Mouse (Mus musculus): ENCODE data around the gene Gpn3. TPM values are rescaled to one million over a fixed set of nuclear protein-coding genes. Genes with fewer than 3 reads are reported as not detected.

Gene Gpn3
- polyA plus RNA-seq (2015; fragmentation: Nextera tagmentation; extraction: Ambion mirVana), result 55.0 and 59.2 TPM in 2 replicates

DNA sequence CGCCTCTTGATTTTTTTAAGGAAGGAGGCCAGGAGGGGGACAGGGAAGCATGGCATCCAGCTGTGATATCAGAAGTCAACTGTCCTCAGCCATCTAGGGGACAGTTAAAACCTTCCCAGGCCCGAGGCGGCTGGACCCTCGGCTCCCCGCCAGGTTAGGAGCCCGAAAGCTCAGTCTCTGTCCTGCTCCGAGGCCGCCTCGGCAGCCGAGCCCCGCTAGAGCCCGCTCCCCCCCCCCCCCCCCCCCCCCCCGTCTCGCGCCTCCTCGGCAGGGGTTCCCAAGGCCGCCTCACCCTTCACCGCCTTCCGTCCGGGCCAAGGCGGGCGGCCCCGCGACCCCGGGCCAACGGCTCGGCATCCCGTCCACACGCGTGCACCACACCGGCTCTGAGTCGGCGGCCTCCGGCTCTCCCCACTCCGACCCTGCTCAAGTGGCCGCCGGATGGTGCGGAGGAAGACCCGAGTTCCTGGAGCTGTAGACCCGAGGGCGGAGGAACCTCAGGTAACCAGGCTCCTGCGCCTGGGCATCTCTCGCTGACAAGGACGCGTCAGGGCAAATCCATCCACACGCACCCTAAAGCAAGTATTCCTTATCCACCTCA is at the start of gene Gpn3:
Gene Gpn3, plus strand, starts transcription at position 286 of the 601 bp plus-strand sequence.
- no peaks in the 10 kb centered on the region for H3K27me3 ChIP-seq (replicated peaks; ENCODE audit: control insufficient read depth, insufficient read depth, low read length)
- no peaks in the 10 kb centered on the region for H3K9me3 ChIP-seq (ENCODE audit: control insufficient read depth, low read length)
- WGBS, result under 1% methylated on average over 38 of the region's 46 CpGs
- H3K9ac ChIP-seq (ENCODE audit: low read depth, low read length), result peak within 1 kb of the TSS; percentile 79
- ATAC-seq, result peak; percentile 76
- H3K4me1 ChIP-seq (ENCODE audit: control insufficient read depth, insufficient read depth, low read length), result peaks cover 8% of the 10 kb centered on the region; the same call in 1 of the 2 replicates
- H3K4me2 ChIP-seq (ENCODE audit: low read depth, low read length), result peak within 1 kb of the TSS; percentile 74
- H3K4me3 ChIP-seq (ENCODE audit: low read length), result peak within 1 kb of the TSS; percentile 78
- H3K27ac ChIP-seq (ENCODE audit: low read length), result peak within 1 kb of the TSS; percentile 91
- H3K36me3 ChIP-seq (ENCODE audit: control insufficient read depth, insufficient read depth, low read length), result peaks cover 7% of the 10 kb centered on the region; the same call in 1 of the 2 replicates

DNA sequence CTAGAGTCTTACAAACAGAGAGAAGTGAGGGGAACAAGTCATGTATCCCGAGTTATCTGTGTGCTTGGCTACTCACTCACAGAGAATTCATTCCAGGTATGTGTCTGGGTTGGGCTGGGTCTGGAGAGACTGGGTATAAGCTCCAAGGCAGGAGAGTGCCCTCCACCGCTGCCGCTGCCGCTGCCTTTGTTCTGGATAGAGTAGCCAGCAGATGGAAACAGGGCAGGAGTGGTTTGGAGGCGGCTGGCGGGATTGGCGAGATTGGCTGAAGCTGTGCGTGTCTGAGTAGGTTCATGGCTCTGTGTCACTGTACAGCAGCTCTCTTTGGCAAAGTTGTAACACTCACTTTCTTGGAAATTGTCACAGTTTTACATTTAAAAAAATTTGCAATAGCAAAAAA is 48.2 kb upstream of the Gpn3 start:
- no peak overlapping the region for H3K4me3 ChIP-seq (ENCODE audit: low read length)

DNA sequence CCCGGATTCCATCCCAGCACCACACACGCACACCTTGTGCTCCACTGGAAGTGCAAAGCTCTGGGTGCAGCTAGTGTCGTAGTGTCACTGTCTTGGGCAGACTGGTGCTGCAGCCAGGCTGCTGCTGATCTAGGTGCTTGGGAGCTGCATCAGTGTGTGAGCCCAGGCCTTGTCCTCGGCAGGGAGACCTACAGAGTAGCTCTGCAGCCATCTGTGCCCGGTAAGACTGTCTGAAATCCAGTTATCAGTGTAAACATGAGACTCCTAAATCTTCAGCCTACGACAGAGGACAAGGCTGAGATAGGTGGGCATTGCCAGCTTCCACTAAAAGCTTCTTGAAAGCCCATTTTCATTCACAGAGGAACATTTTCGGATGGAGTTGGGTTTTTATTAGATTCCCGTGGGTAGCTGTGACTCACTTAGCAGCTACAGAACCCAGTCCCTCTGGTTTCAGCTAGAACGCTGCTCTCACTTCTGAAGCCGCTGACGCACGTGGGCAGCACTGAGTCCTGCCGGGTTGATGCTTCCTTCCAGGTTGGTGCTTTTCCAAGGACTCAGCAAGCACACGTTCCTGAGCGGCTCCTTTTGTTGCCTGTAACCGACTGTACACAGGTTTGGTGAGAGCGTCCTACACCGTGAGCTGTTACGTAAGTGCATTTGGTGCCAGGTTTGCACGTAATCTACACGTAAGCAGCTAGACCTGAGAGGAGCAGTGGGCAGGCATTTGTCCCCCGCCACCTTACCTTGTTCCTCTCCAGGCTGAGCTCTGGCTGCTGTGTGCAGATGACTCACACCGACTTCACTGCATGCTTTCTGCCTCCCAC is 46.9 kb upstream of the Gpn3 start:
- H3K4me3 ChIP-seq (ENCODE audit: low read length), result no peak overlapping the region
- H3K4me2 ChIP-seq (ENCODE audit: low read depth, low read length), result no peak overlapping the region
- 0 out of 2 replicates have a peak, but pooled peaks cover 2% of the 10 kb centered on the region for H3K36me3 ChIP-seq (ENCODE audit: control insufficient read depth, insufficient read depth, low read length)
- H3K9me3 ChIP-seq (ENCODE audit: control insufficient read depth, low read length), result no peaks in the 10 kb centered on the region
- no peak overlapping the region for H3K27ac ChIP-seq (ENCODE audit: low read length)
- H3K27me3 ChIP-seq (replicated peaks; ENCODE audit: control insufficient read depth, insufficient read depth, low read length), result no peaks in the 10 kb centered on the region
- H3K9ac ChIP-seq (ENCODE audit: low read depth, low read length), result no peak overlapping the region
- ATAC-seq, result no peak
- WGBS, result 84% methylated on average over 23 of the region's 23 CpGs
- H3K4me1 ChIP-seq (ENCODE audit: control insufficient read depth, insufficient read depth, low read length), result no peaks in the 10 kb centered on the region

More for the DNA sequence above, 48.2 kb upstream of the Gpn3 start:
- Histone ChIP-seq H3K4me1 (ENCODE audit: control insufficient read depth, insufficient read depth, low read length) (no peaks in the 10 kb centered on the region), H3K27ac (ENCODE audit: low read length) (no peak overlapping the region), H3K9me3 (ENCODE audit: control insufficient read depth, low read length) (no peaks in the 10 kb centered on the region), H3K4me2 (ENCODE audit: low read depth, low read length) (no peak overlapping the region), H3K27me3 (replicated peaks; ENCODE audit: control insufficient read depth, insufficient read depth, low read length) (no peaks in the 10 kb centered on the region), H3K9ac (ENCODE audit: low read depth, low read length) (no peak overlapping the region), H3K36me3 (ENCODE audit: control insufficient read depth, insufficient read depth, low read length) (0 out of 2 replicates have a peak, but pooled peaks cover 2% of the 10 kb centered on the region)
- WGBS, result 83% methylated on average over 8 of the region's 8 CpGs
- no peak for ATAC-seq

DNA sequence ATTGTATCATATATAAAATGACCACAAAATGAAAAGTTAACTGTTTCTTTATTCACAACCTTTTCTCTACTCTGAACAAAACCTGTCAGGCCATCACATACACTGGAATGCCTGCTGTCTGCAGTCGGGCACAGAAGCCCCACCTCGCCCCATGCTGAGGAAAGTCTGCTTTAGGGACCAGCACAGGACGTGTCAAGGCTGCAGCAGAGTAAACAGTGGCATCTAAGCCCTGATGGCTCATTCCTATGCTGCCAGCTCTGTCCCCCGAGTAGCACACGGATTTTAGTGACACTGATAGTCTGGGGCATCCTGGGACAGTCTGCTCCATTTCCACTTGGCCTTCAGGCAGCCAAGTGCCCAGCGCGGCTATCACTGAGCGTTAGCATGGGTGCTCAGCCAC is 46.2 kb upstream of the Gpn3 start:
- Histone ChIP-seq H3K27me3 (replicated peaks; ENCODE audit: control insufficient read depth, insufficient read depth, low read length) (no peaks in the 10 kb centered on the region), H3K4me1 (ENCODE audit: control insufficient read depth, insufficient read depth, low read length) (peaks cover 3% of the 10 kb centered on the region; the same call in 1 of the 2 replicates), H3K4me3 (ENCODE audit: low read length) (no peak overlapping the region), H3K36me3 (ENCODE audit: control insufficient read depth, insufficient read depth, low read length) (0 out of 2 replicates have a peak, but pooled peaks cover 2% of the 10 kb centered on the region), H3K27ac (ENCODE audit: low read length) (no peak overlapping the region), H3K9ac (ENCODE audit: low read depth, low read length) (no peak overlapping the region), H3K9me3 (ENCODE audit: control insufficient read depth, low read length) (no peaks in the 10 kb centered on the region), H3K4me2 (ENCODE audit: low read depth, low read length) (no peak overlapping the region)
- WGBS, result 87% methylated on average over 8 of the region's 8 CpGs
- no peak for ATAC-seq

DNA sequence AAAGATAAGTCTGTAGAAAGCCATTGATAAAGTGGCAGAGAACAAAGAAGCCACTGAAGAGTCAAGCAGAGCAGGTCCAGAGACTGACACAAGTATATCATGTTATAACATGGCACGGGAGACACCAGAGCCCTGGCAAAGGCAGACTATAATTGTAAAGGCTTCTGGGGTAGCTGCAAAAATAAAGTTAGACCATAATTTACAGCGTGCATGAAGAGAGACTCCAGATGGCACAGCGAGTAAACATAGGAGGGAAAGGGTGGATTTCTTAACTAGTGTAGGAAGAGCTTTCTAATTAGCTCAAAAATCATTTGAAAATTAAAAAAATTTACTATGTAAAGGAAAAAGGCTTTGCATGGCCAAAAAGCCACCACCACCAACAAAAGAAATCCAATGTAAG is 44.4 kb upstream of the Gpn3 start:
- no peak for ATAC-seq
- WGBS, result 83% methylated on average over 3 of the region's 3 CpGs
- H3K4me1 ChIP-seq (ENCODE audit: control insufficient read depth, insufficient read depth, low read length), result peaks cover 3% of the 10 kb centered on the region; the same call in 1 of the 2 replicates
- H3K36me3 ChIP-seq (ENCODE audit: control insufficient read depth, insufficient read depth, low read length), result 0 out of 2 replicates have a peak, but pooled peaks cover 2% of the 10 kb centered on the region
- no peak overlapping the region for H3K4me3 ChIP-seq (ENCODE audit: low read length)
- H3K4me2 ChIP-seq (ENCODE audit: low read depth, low read length), result no peak overlapping the region
- H3K27me3 ChIP-seq (replicated peaks; ENCODE audit: control insufficient read depth, insufficient read depth, low read length), result no peaks in the 10 kb centered on the region
- H3K27ac ChIP-seq (ENCODE audit: low read length), result no peak overlapping the region
- H3K9me3 ChIP-seq (ENCODE audit: control insufficient read depth, low read length), result no peaks in the 10 kb centered on the region
- H3K9ac ChIP-seq (ENCODE audit: low read depth, low read length), result no peak overlapping the region

DNA sequence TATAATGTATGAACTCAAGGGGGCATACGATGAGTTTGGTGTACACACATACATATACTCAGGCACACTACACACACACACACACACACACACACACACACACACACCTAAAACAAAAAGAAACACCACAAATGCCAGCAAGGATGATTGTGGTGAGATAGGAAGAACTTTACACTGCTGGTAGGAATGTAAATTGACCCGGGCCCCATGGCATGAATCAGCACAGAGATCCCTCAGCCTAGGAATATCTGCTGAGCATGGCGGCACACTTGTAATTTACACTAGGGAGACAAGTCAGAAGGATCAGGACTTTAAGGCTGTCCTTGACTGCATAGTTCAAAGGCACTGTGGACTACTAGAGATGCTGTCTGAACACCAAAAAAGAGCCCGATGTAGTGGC is 41.4 kb upstream of the Gpn3 start:
- H3K4me1 ChIP-seq (ENCODE audit: control insufficient read depth, insufficient read depth, low read length), result peaks cover 3% of the 10 kb centered on the region; the same call in 1 of the 2 replicates
- ATAC-seq, result no peak
- H3K4me3 ChIP-seq (ENCODE audit: low read length), result no peak overlapping the region
- H3K36me3 ChIP-seq (ENCODE audit: control insufficient read depth, insufficient read depth, low read length), result no peaks in the 10 kb centered on the region
- no peak overlapping the region for H3K4me2 ChIP-seq (ENCODE audit: low read depth, low read length)
- WGBS, result 79% methylated on average over 4 of the region's 4 CpGs
- H3K9me3 ChIP-seq (ENCODE audit: control insufficient read depth, low read length), result no peaks in the 10 kb centered on the region
- no peak overlapping the region for H3K27ac ChIP-seq (ENCODE audit: low read length)
- H3K9ac ChIP-seq (ENCODE audit: low read depth, low read length), result no peak overlapping the region
- no peaks in the 10 kb centered on the region for H3K27me3 ChIP-seq (replicated peaks; ENCODE audit: control insufficient read depth, insufficient read depth, low read length)

DNA sequence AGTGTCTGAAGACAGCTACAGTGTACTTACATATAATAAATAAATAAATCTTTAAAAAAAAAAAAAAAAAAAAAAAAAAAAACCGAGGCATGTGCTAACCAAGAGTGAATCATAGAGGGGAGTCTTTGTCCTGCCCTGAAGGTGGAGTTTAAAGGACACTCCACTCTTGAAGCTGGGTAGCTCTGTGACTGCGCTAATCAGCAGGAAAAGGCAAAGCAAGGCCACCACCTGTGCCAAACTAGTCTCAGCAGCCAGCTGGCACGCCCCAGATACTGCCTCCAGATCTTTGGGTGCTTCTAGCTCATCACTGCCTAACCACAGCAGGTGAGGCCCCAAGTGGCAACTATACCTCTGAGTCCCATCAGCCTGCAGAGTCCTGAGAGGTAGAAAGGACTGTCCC is 37.0 kb upstream of the Gpn3 start:
- H3K4me2 ChIP-seq (ENCODE audit: low read depth, low read length), result no peak overlapping the region
- H3K4me1 ChIP-seq (ENCODE audit: control insufficient read depth, insufficient read depth, low read length), result peaks cover 3% of the 10 kb centered on the region; the same call in 1 of the 2 replicates
- H3K27ac ChIP-seq (ENCODE audit: low read length), result no peak overlapping the region
- ATAC-seq, result no peak
- H3K4me3 ChIP-seq (ENCODE audit: low read length), result no peak overlapping the region
- no peaks in the 10 kb centered on the region for H3K9me3 ChIP-seq (ENCODE audit: control insufficient read depth, low read length)
- 65% methylated on average over 3 of the region's 3 CpGs for WGBS
- H3K36me3 ChIP-seq (ENCODE audit: control insufficient read depth, insufficient read depth, low read length), result no peaks in the 10 kb centered on the region
- no peaks in the 10 kb centered on the region for H3K27me3 ChIP-seq (replicated peaks; ENCODE audit: control insufficient read depth, insufficient read depth, low read length)
- no peak overlapping the region for H3K9ac ChIP-seq (ENCODE audit: low read depth, low read length)

DNA sequence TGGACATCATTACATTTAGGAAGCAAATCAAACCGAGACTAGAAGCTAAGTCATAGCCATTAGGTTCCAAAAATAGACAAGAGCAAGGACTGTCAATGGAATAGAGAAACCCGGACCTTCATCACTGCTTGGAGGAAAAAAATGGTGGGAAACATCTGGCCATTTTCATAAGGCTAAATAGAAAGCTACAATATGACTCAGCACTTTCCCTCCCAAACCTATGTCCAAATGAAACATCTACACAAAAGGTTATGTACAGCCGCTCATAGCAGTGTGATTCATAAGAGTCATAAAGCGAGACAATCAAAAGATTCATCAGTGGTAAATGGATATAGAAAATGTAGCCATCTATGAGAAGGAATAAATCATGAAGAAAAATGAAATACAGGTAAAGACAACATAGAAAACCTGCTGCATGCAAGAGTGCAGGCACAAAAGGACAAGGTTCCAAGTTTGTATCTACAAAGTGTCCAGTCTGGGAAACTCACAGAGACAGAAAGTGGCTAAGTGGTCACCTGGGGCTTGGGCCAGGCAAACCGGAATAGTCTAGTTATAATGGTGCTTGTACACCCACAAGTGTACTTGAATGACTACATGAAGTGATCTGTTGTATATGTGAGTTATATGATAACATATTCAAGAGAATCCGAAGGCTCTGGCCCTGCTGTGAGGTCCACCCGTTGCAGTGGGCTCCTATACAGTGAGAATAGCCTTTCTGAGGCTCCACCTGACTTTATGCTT is 35.0 kb upstream of the Gpn3 start:
- Histone ChIP-seq H3K36me3 (ENCODE audit: control insufficient read depth, insufficient read depth, low read length) (no peaks in the 10 kb centered on the region), H3K9ac (ENCODE audit: low read depth, low read length) (no peak overlapping the region), H3K4me2 (ENCODE audit: low read depth, low read length) (no peak overlapping the region), H3K27ac (ENCODE audit: low read length) (no peak overlapping the region), H3K9me3 (ENCODE audit: control insufficient read depth, low read length) (no peaks in the 10 kb centered on the region), H3K4me3 (ENCODE audit: low read length) (no peak overlapping the region), H3K4me1 (ENCODE audit: control insufficient read depth, insufficient read depth, low read length) (no peaks in the 10 kb centered on the region), H3K27me3 (replicated peaks; ENCODE audit: control insufficient read depth, insufficient read depth, low read length) (no peaks in the 10 kb centered on the region)
- ATAC-seq, result no peak
- WGBS, result 85% methylated on average over 7 of the region's 7 CpGs

DNA sequence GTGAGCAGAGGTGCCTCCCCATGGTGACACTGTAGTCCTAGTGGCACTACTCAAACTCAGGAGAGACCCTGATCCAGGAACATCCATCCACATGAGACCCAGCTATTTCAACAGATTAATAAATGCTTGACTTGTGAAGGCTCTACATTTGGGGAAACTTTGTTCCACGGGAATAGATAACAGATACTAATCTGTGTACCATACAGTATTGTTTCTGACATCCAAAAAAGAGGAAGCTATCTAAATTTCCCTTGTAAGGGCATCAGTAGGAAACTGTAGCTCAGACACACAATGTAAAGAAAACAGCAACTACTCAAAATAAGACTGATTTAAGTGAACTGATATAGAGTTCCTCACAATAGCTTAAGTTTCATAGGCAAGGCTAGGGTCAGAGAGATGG is 28.8 kb upstream of the Gpn3 start:
- Histone ChIP-seq H3K9me3 (ENCODE audit: control insufficient read depth, low read length) (0 out of 2 replicates have a peak, but pooled peaks cover 3% of the 10 kb centered on the region), H3K4me1 (ENCODE audit: control insufficient read depth, insufficient read depth, low read length) (0 out of 2 replicates have a peak, but pooled peaks cover 4% of the 10 kb centered on the region), H3K4me3 (ENCODE audit: low read length) (no peak overlapping the region), H3K36me3 (ENCODE audit: control insufficient read depth, insufficient read depth, low read length) (no peaks in the 10 kb centered on the region), H3K27me3 (replicated peaks; ENCODE audit: control insufficient read depth, insufficient read depth, low read length) (no peaks in the 10 kb centered on the region), H3K9ac (ENCODE audit: low read depth, low read length) (no peak overlapping the region), H3K27ac (ENCODE audit: low read length) (peak overlapping the region; percentile 76), H3K4me2 (ENCODE audit: low read depth, low read length) (no peak overlapping the region)
- WGBS, result 75% methylated on average over 1 of the region's 1 CpGs
- no peak for ATAC-seq
